Mouse (Mus musculus) liver, adult (tissue): ENCODE results near the gene Tns1.

Source experiments
- GATA4 ChIP-seq: IDR thresholded peaks from 2 replicates; pipeline ENCODE4 v1.6.1; 2014; ENCODE audit warnings: mild to moderate bottlenecking, low read length; ENCODE audit not compliant: insufficient replicate concordance

Tns1 gene

DNA sequence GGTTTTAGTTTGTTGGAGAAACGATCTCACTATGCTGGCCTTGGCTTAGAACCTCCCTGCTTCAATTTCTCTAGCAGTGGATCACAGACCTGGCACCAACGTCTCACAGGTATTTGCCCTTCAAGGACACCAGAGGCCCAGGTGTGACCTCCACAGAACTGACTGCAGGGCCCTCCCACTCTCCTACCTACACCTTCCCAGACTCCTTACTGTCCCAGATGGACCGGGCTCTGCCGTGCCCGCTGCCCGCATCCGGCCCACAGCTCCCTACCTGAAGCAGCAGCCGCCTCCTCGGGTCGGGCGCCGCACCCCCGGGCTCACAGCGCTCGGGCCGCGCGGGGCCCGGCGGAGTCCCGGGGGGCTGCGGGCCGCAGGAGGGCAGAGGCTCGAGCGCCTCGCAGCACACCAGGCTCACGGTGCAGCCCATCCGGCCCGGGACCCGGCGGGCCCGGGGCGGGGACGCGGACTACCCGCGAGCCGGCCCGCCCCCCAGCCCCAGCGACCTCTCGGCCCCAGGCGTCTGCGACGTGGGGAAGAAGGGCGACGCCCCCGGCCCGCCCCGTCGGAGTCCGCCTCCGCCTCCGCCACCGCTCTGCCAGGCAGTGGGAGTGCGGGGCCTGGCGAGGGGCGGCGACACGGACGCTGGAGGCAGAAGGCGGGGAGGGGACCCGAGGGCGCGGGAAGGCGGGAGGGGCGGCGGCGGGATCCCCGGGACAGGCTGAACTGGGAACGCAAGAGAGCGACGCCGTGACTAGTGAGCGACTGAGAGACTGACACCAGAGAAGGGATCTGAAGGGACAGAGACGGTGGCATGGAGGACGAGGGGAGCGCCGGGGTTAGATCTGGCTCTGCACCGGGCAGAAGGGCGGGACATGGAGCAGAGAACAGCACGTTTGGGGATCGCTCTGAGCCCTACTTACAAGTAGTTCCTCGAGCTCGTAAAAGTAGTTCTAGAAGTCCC, at the start of gene Tns1:
Gene Tns1 (minus strand): TSS at position 429 of the 961 bp plus-strand sequence.
- no peak for TF ChIP-seq GATA4

DNA sequence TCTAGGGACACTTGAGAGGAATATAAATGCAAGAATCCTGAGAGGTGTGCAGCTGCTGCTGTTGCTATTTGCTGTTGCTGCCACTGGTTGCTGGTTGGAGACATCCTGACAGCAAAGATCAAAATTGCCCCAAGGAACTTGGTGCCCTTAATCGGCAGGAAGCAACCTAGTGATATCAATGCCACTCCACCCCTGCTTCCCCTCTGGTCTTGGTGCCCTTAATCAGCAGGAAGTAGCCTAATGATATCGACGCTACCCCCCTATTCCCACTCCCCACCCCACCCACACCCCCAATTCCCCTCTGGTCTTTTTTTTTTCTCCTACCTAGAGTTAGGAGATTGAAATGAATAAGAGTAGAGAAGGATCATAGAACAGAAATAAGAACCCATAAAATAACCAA, 48.5 kb upstream of the Tns1 start:
- TF ChIP-seq GATA4, result no peak

DNA sequence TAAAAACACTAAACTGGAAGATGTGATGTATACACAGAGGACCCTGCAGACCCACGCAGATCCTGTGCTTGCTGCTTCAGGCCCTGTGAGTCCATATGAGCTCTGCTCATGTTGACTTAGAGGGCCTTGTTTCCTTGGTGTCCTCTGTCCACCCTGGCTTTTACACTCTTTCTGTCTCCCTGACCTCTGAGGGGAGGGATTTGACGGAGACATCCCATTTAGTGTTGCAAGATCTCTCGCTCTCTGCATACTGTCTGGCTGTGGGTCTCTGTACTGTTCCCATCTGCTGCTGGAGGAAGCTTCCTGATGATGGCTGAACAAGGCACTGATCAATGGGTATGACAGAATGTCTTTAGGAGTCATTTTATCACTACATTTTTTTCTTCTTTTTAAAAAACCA, 45.5 kb upstream of the Tns1 start:
- no peak for TF ChIP-seq GATA4

DNA sequence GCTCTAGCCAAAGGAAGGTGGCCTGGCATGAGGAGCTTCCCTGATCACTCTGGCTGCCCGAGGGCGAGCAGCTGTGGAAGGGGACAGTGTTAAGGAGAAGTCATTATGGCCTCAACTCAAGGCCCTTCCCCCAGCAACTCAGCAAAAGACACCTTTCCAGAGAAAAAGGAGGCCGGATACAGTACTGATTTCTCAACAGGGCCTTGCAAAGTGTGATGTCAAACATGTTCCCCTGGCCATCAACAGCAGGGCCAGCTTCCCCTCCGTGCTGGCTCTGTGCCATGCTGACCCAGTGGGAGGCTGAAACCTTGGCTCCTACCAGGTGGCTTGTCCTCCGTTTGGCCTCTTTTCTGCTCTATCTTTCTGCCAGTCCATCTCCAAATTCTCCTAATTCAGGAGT, 42.9 kb upstream of the Tns1 start:
- TF ChIP-seq GATA4, result no peak

DNA sequence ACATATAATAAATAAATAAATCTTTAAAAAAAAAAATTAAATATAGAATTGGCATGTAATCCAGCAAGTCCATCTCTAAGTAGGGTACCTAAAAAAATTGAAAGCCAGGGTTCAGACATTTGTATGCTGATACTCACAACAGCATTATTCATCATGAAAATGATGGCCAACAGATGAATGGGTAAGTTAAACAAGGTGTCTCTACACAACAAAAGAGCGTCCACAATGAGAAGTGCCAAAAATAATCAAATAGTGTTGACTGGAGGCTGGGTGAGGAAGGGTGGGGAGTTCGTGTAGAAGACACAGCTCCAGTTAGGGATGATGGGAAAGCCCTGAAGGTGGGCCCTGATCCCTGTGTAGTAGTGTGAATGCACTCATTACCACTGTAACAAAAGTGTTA, 35.8 kb upstream of the Tns1 start:
- TF ChIP-seq GATA4, result no peak

DNA sequence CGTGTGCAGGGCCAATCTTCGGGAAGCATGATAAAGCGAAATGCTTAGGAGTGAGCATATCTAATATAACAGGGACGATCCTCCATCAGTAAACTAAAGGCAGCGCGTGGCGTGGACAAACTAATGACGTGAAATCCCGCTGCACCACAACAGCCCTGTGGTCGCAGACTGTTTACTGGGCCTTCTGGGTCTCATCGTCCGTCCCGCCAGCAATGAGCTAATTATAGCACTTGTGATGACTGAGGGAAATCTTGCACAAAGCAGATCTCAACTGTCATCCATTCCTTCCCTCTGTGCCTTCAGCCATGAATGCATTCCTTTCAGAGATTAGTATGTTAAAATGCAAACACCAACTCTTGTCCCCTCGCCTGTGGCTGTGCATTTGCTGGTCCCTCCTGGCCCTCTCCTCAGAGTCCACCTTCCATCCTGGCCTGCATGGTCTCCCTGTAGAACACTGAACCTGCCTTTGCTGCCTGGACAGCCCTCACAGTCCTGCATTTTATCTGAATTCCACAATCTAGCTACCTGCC, 32.2 kb upstream of the Tns1 start:
- no peak for TF ChIP-seq GATA4

DNA sequence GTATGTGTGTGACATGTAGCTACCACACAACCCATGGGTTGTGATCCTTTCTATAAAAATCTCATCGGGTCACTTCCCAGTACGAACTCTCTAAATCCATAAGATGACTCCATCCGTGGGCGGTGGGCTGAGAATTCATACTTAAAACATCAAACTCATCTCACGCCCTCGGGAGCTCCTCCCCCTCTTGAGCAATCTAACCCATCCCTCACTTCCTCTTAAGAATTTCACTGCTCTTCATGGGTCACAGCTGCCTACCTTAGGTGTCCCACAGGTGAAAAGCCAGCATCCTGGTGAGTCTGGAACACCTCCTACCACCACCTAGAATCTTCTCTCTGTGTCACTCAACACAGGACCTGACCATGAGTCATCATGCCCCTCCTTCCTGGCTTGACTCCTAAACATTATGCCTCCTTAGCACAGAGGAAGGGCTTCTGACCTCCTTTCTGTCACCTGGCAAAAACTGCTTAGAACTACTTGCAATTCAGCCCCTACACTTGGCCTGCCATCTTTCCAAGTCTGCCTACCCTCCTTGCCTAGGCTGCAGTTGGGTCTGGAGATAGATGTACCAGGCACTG, 31.3 kb upstream of the Tns1 start:
- TF ChIP-seq GATA4, result no peak

DNA sequence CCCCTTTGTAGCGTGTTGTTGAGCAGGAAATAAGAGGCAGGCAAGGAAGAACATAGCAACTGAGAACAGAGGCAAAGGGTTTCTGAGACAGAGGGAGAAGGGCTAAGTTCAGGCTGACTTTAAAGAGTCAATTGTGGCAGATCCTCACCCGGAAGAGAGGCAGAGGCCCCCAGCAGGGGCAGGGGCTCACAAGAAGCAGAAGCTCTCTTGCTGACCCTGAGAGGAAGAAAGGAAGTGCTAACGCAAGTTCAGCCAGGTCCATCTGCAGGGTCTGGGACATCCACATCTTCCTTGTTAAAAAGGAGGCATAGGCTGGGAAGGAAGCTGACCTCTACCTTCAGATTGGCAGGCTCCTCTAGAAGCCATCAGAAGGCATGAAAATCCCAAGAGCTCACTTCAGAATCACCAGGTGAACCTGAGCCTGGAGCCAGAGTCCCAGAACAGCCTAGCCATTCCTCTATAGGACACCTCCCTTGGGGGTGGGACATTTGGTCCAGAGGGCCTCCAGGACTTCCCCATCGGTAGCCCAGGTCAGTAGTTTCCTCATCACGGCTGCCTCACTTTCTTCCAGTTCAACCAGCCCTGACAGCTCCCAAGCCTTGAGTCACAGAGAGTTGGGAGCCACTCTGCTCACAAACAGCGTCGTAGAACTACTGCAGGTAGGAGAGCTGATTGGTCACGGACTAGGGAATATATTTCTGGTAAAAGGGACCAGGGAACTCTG, 29.4 kb upstream of the Tns1 start, which contains the start of gene Cxcr2:
Gene Cxcr2 (plus strand): TSS at position 529 of the 724 bp plus-strand sequence.
- no peak for TF ChIP-seq GATA4

DNA sequence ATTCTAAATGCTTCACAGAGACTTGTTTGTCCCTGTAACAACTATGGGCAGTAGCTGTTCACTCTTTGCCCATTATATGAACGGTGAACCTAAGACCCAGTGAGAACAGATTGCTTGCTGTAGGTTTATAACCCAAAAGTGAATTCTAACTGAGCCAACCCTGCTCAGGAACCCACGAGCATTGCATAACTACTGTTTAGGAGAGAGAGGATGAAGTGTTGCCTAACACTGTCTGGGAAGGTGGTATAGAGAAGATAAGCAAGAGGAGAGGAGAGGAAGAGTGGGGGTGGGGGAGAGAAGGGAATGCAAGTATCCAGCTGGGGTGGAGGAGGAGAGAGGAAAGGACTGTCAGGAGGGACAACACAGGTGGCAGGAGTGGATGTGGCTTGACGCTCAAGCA, 26.8 kb upstream of the Tns1 start:
- no peak for TF ChIP-seq GATA4

DNA sequence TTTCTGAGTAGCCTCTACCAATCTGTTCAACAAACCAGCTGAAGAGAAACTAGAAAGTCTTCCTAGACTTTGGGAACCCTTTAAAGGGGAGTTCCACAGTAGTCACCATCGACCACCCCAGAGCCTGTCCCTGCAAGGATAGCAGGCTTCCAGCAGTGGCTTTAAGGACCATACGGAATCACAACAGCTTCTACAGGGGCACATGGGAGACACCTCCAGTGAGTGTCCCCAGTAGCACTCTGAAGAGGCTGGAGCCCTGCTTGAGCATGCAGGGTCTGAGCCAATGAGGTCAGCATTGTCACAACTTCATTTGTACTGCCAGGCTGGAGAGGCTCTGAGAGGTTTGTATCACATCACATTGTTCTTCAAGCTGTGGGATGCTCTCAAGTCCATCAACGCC, 25.9 kb upstream of the Tns1 start:
- TF ChIP-seq GATA4, result no peak

DNA sequence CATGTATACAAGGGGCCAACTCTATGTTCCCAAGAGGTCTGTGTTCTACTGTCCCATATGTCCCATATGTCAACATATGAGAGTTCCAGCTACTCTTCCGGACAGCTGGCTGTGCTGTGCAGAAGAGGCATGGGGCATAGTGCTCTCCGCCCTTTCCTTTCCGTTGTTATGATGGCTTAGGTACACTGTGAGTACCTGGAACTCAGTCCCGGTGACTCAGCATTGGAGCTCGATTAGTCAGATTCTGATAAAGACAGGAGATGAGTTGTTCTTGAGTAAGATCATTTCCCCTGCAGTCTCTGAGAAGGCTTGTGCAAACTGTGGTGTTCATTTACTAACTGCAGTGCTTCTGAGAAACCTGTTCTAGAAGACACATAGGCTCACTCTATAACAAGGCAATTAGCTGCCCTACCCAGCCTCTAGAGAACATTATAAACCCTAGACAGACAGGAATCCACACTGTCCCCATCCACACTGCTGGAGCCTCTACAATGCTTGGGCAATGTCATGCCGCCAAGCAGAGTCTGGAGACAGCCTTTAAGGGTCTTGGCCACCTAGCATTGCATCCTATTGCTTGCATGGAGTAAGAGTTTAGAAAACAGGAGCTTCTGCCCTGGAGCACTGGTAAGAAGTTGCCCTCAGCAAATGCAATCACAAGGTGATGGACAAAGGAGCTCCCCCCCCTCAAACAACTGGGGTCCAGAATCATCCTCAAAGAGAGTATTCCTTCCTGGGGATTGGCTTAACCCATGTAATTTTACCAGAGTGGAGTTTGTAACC, 25.0 kb upstream of the Tns1 start:
- no peak for TF ChIP-seq GATA4

DNA sequence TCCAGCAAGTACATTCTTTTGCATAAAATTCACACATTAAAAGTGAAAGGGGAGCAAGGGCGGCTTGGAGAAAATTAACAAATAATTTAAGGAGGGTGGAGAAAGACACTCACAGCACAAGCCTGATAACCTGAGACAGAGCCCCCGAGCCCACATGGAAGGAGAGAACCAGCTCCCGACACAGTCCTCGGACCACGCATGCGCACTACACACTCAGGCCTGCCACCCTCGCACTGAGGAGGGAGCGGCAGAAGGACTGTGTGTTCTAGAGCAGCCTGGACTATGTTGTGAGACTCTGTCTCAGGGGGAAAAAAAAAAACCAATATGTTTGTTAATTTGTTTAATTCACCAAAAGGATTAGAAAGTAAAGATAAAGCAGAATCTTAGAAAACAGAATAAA, 17.5 kb upstream of the Tns1 start:
- no peak for TF ChIP-seq GATA4

DNA sequence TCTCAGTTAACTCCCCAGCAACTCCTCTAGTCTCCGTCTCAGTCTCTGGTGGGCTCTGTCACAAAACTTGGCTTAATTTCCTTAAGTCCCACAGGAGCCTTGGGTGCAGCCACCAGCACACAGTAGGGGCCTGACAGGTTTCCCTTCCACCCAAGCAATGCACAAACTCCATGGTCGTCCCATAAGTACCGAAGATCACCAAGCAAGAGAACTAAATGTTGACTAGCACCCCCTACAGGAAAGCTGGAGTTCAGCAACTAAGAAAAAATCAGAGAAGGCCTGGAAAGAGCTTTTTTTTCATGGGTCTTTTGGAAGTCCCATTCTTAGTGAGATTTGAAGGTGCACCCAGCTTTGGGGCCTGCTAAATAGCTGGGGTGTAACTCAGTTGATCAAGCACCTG, 15.2 kb upstream of the Tns1 start:
- TF ChIP-seq GATA4, result no peak

DNA sequence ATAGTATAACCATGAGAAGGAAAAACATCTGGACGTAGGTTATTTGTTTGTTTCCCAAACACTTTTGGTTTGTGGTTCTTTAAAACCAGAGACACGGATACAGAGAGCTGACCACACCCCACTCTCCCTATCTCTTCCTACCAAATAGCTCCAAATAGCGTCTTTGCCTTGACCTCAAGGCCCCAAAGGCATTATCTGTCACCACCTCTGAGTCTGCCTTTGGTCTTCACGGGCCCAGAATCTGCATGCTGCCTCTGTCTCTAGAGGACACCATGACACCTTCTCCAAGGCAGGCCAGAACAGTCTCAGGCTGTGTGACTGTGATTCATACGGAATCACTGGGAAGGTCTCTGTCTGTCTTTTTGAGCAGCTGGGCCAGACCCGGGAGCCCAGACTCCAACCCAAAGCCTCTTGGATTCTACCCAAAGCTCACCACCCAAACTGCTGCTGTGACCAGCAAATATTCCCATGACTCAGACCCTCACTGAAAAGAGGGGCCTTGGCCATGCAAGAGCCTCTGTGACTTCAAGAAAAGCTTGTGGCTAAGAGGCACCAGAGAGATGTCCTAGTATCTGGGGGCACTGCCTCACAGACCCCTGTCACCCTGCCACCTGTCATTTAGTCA, 11.2 kb upstream of the Tns1 start:
- no peak for TF ChIP-seq GATA4
